Mouse (Mus musculus) megakaryocyte-erythroid progenitor cell, adult 5 weeks (primary cell): ENCODE measurements around the gene Rnf220. TPM values are rescaled to one million over a fixed set of nuclear protein-coding genes. Genes with fewer than 3 reads are reported as not detected.

Source experiments
- polyA plus RNA-seq: library from polyadenylated mRNA; stranded (reverse); fragments of >175 nt; gene quantifications from 2 replicates; pipeline ENCODE4 v1.2.3, GENCODE M21; 2012

Rnf220 gene
- polyA plus RNA-seq, result 108 and 142 TPM in 2 replicates

DNA sequence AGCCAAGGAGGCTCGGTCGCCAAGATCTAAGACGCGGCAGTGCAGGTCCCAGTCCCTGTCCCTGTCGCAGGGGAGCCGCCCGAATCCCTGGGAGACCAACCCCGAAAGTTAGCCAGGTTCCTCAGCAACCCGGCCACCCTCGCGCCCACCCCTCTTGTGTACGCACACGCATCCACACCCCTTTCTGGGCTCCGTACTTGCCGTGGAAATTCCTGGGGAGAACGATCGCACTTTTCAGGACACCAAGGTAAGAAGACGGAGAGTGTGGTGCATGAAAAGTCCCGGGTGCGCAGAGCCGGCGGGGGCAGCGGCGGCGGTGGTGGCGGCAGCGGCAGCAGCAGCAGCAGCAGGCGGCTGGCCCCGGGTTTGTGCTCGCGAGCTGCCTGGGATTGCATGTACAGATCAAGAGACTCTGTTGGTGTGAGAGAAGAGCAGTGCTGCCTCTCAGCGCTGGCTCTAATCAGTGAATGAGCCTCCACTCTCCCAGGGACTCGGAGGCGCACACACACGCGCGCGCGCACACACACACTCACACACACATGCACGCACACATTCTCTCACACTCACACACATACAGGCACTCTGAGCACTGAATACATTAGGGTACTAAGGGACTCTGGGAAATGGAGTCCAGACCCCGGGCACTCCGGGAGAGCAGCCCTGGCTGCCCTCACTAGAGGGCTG lies at the start of gene Rnf220:
Gene Rnf220, minus strand, starts transcription at position 571 of the 684 bp plus-strand sequence.

DNA sequence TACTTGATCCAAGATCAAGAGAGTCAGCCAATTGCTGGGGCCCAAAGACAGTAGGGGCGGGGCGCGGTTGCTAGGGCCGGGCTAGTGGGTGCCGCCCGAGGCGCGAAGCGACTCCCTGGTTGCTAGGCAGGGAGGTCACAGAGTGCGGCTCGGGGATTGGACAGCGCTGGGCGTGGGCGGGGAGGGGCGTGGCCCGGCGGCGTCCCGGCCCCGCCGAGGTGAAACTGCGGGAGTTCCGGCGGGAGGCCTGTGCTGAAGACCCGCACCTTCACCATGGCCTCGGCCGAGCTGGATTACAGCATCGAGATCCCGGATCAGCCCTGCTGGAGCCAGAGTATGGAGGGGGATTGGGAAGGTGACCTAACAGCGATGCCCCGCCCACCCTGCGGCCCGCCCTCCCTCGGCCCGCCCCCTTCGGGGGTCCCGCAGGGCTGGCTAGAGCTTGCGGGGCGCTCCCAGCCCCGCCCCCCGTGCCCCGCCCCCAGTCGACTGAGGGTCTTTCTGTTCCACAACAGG lies 245.0 kb downstream of the Rnf220 start, which contains the start of the genes Tmem53 and Armh1:
Gene Tmem53, plus strand, starts transcription at position 151 of the 516 bp plus-strand sequence.
Gene Armh1, minus strand, starts transcription at position 325 of the 516 bp plus-strand sequence.

Other genes with a start within 250 kb of the Rnf220 start
- gene Tmem53, start 245.1 kb downstream of the Rnf220 start, polyA plus RNA-seq, result 2.4 and 4.3 TPM in 2 replicates
- gene Armh1, start 244.9 kb downstream of the Rnf220 start, polyA plus RNA-seq, result not detected in 2 replicates
- gene Eri3, start 53.3 kb upstream of the Rnf220 start, polyA plus RNA-seq, result 223 and 259 TPM in 2 replicates
- 30.7 and 31.2 TPM in 2 replicates for gene Dmap1, start 185.2 kb upstream of the Rnf220 start, polyA plus RNA-seq
- gene Gm12845, start 227.4 kb upstream of the Rnf220 start, polyA plus RNA-seq, result not detected in 2 replicates